Mouse (Mus musculus) ES-Bruce4 (cell line): Measurements from ENCODE around the gene Fam241b.

ENCODE experiments used
- CTCF ChIP-seq: IDR thresholded peaks from one replicate; pipeline ENCODE4 v1.8.1; 2011; ENCODE audit warnings: low read depth, low read length
- POLR2A ChIP-seq: IDR thresholded peaks from one replicate; pipeline ENCODE4 v1.8.1; 2011; ENCODE audit warnings: low read length; ENCODE audit not compliant: insufficient read depth

DNA sequence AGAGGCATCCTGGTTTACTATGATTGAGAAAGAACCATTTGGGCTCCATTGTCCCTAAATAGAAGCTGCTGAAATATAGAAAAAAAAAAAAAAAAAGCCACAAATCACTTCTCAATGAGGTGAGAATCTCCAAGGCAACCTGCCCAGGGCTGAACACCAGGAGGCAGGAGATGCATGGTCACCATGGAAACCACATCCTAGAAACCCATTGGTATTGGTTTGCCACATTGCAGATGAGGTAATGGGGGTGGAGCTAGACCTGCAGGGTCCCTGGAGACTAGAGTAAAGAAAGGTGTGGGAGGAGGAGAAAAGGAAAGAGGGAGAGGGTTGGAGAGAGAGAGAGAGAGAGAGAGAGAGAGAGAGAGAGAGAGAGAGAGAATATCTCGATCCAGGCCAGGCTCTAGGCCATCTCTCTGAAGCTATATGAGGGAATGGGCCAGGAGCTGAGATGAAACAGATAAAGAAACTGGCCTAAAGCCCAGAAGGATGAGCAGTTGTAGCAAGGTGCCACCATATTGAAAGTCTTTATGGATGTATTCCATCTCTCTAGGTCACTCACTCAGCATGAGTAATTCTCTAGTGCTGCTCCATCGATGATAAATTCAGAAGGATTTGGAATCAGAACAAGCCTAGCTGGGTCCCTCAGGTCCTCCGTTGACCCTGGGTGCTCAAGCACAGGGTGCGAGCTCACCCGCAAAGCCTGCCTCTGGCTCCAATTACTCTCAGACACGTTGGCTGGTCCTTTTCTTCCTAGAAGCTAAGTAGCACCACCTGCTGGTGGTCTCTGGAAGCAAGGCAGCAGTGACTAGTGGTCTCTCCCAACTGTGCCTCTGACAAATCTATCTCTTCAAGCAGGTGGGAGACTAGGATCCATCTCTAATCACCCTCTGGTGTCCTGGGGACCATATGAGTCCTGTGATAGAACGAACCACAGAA lies 41.9 kb downstream of the Fam241b start:
- TF ChIP-seq CTCF, result peak; percentile 88
- TF ChIP-seq POLR2A, result no peak
